Mouse (Mus musculus) c-Kit-positive CD71-negative TER-119-negative erythroid progenitor cells, embryonic 14.5 days (primary cell): Measurements from ENCODE around the gene Tspan11.

ENCODE experiments used
- DNase-seq: peaks from one replicate; pipeline ENCODE4 v3.0.0-alpha.2; 2013; ENCODE audit warnings: low read depth

Tspan11 gene

DNA sequence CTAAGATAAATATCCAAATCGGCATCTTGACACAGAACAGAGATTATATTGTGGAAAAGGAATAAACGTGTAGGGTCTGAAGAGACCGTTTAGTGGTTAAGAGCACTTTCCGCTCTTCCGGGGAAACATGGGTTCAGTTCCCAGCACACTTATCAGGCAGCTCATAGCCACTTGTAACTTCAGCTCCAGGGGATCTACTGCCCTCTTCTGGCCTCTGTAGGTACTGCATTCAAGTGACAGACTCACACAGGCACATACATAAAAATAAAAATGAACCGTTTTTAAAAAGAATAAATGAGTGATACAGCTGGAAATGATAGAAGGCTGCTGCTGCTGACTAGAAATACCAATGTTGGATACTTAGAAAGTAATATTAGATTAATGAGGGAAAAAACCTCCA lies 7.9 kb upstream of the Tspan11 start:
- no peak for DNase-seq

DNA sequence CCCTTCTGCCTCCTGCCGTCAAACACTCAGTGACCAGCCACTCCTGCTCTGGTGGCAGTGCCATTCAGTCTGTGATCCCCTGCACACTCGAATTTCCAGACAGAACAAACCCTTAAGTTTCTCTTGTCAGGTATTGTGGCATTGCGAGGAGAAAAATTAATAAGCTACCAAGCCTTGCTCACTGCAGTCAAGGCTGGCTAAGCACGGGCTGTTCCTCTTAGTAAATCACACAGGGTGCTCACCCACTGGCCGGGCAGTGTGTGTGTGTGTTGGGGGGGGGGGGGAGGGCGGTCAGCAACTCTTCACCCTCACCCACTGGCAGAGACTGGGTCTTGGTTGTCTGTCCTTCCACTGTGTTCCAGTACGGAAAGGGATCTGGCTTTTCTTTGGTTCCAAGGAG lies 473 bp upstream of the Tspan11 start:
- DNase-seq = no peak

DNA sequence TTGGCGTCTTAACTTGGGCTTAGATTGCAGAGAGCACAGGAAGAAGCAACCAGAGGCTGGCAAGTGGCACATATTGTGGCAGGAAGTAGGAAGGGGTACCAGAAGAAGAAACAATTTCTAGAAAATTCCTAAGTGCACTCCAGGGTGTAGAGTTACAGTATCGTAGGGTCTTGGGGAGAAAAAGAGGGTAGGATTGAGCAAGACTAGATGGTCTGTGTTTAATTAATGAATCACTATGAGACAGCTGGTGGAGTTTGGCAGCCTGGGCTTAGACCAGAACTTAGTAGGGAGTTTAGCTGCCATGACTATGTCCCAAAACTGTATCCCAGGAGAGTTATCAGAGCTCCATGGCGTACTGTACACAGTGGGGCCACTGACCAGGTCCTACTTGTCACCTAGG lies 1.2 kb downstream of the Tspan11 start:
- DNase-seq = no peak

DNA sequence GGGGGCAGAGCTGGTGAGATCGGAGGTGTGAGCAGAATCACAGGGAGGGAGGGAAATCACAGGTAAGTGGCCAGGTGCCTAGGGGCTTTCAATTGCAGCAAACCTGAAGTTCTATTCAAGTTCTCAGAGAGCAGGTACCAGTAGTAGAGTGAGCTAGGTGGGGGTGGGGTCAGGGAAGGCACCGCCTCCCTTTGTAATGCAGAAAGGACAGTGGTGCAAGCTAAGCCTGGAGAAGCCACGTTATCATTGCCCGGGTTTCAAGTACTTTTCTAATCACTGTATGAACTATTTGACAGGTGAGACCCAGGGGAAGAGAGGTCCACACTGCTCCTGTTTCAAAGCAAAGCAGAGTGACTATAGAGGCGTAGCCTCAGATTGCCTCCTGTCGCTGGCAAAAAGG lies 6.2 kb downstream of the Tspan11 start:
- DNase-seq = no peak

DNA sequence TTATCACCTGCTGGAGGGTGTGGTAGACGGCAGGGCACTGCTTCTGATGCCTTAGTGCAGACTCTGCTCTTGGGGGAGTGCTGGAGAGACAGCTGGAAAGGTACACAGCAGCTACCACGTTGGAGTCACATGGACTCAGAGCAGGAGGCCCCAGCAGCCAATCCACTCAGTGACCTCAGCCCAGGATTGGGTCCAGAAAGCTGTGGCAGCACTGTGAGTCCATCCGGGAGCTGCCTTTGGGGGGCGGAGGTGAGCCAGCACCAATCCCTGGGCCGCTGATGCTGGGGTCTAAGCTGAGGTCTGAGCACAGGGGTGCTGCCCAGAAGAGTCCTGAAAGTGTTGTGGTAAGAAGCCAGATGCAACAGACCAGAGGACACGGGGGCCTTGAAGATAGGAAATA lies 7.6 kb downstream of the Tspan11 start:
- no peak for DNase-seq

DNA sequence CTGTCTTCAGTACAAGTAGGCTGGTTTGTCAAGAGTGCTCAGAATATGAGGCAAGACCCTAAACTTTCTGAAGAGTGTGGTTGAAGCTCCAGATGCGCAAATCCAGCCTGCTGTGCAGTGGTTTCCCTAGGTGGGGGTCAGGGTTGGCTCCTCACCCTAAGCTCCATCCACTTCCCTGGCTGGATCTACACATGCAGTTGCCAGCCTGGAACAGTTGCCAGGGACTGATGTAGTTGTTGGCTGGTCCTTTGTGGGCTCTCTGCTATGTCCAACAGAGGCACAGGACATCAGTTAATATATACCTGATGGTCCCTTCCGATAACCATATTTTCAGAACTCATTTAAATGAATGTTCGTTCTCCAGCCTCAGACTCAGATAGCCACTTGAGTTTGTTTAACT lies 9.0 kb downstream of the Tspan11 start:
- no peak for DNase-seq

DNA sequence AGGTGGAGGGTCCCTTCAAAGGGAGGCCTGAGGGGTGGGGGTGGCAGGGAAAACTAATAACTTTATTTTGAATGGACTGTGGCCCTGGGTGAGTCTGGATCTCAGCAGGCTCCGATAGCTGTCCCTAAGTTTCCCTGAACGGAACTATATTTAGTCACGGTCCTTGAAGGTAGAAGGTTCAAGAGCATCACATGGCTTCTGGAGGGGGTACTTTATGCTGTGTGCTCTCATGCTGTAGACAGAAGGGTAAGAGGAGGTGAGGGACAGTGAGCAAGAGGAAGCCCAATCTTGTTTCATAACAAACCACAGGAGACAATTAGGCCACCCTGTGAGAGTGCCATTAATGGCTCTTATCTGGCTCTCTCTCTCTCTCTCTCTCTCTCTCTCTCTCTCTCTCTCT lies 10.0 kb downstream of the Tspan11 start:
- no peak for DNase-seq

DNA sequence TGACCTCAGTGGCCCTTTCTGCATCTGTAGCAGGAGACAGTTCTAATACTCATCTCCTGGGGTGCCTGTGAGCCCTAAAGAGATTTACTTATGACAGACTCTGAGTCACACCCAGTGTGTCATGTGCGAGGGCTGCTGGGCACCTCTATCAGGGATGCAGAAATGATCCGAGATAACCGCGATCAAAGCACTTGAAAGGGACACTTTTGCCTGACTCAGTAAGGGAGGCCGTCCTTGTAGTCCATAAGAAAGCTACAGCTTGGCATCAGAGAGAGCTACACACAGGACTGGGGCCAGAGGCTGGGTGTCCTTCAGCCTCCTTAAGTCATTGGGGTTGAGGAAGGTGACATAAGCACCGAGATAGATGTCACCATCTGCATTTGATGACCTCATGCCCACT lies 12.7 kb downstream of the Tspan11 start:
- DNase-seq = no peak

DNA sequence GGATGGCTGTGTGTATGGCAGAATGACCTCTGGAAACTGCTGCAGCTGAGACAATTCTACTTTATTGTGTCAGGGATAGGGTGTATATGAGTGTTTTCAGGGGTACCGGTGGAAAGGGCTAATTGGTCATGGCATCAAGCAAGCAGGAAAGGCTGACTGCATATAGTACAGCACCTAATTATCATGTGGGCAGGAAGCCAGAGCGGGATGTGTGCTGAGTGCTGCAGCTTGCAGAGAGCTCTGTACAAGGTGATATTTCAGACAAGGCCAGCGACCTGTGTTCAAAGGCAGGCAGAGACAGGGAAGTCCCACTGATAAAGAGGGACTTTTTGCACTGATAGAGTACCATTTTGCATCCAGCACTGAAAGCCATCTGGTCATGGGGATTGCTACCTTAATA lies 13.9 kb downstream of the Tspan11 start:
- no peak for DNase-seq

DNA sequence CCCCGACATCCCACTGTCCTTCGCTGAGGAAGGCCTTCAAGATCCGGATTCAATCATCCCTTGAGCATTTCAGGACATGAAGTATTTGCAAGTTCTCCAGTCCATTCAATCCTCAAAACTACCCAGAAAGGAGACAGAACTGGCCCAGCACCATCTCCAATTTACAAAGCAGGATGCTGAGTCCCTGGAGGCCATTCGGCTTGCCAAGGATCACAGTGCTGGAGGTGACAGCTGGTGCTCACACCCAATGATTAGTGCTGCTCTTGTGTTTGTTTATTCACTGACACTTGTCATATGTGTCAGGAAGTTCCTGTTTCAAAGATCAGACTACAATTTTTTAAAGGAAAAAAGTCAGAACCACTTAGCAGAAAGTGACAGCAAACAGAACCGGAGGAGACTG lies 14.3 kb downstream of the Tspan11 start:
- DNase-seq = no peak

DNA sequence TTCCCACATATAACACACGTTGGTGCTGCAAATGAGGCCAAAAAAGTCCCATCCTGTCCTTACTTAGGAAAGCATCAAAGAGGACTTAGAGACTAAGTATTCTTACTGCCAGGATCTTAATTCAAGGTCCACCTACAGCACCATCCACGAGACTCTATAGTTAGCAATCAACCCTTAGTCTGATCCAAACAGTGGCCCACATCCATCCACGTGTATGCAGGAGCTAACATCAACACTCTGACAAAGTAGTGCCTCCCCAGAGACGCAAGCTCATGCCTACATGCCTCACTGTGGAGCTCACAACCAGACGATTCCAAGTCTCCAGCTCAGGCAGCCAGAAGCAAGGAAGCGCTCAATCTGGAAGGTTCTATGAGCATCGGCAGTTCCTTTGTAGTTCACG lies 15.2 kb downstream of the Tspan11 start:
- DNase-seq = no peak

DNA sequence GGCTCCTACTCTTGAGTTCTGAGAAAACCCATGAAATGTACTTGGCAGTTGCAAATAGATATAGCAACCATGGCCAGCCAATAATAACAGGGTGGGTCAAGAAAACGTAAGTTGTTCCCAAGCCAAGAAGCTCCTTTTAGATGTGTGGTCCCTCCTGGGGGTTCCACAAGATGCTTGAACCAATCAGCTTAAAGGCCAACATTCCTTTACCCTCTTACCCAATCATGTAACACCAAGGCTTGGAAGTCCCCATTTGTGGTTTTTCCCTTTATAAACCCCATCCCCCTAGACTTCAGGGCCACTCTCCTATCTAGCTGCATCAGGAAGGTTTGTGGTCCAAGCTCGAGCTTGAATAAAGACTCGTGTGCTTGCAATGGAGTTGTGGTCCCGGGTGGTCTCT lies 23.2 kb downstream of the Tspan11 start:
- no peak for DNase-seq

DNA sequence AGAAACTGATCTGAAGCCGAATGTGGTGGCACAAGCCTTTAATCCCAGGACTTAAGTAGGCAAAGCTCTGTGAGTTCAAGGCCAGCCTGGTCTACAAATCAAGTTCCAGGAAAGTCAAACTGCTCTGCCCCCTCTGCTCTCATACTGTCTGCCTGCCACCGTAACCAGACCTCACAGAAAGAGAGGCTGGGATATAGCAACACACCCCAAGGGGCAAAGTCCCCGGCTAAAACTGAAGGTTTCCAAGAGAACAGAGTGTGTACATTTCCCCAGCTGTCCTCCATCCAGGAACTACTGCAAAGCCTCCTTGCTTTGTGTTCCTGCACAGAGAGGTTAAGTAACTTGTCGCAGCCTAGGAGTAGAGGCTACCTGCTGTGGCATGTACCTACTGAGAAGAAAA lies 24.3 kb downstream of the Tspan11 start:
- DNase-seq = no peak

DNA sequence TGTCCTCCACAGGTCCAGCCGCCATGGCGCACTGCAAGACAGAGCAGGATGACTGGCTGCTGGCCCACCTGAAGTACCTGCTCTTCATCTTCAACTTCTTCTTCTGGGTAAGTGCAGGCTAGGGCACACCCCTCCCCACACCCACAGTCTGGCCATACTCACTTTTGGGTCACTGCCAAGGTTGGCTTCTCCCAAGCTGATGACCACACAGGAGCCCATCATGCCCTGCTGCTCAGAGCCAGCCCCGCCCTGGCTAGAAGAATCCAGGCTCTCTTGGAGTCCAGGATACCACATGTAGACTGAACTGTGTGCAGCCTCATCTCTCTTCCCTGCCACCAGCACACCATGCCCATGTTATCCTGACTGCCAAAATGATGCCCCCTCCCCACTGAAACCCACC lies 25.5 kb downstream of the Tspan11 start:
- no peak for DNase-seq

DNA sequence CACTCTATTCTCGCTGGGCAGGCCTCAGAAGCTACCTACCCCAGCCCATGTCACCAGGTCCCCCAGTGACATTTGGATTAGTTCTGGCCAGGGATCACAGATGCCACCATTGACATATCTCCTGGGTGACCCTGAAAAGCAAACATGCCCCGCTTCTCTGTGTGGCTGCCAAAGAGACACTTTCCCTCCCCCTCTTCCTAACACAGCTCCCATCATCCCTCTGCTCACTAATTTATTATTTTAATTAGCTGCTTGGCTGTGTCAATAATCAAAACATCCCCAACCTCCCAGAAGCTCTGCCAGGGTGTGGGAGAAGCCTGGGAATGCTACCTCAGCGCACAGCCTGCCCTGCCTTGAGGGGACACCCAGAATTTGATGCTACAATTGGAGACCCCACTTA lies 29.6 kb downstream of the Tspan11 start:
- DNase-seq = no peak

DNA sequence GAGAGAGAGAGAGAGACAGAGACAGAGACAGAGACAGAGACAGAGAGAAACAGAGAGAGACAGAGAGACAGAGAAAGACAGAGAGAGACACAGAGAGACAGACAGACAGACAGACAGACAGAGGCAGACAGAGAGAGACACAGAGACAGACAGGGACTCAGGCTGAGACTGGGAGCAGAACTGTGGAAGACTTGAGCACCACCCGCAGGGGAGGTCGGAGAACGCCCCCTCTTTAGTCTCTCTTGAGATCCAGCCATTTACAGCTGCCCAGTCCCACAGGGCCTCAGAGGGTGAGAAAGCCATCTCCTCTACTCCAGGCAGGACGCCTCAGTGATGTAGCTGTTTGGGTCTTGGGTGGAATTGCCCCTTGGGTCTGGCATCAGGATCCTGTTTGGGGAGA lies 30.3 kb downstream of the Tspan11 start:
- DNase-seq = no peak

DNA sequence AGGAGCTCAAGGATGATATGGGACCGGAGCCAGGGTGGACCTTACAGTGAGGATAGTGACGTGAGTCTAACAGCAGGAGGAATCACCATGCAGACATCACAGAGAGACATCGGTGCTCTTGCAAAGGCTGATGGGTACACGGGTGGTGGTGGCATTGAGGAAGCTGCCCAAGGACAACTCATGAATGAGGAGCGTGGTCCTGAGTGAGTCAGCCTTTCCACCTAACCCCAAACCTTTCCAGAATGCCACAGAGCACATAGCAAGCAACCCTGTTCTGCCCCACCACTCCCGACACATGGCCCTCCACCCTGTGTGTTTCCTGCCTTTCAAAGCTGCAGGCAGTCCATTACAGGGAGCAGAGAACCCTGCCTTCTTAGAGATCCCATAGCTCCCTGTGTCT lies 32.1 kb downstream of the Tspan11 start:
- DNase-seq = no peak

DNA sequence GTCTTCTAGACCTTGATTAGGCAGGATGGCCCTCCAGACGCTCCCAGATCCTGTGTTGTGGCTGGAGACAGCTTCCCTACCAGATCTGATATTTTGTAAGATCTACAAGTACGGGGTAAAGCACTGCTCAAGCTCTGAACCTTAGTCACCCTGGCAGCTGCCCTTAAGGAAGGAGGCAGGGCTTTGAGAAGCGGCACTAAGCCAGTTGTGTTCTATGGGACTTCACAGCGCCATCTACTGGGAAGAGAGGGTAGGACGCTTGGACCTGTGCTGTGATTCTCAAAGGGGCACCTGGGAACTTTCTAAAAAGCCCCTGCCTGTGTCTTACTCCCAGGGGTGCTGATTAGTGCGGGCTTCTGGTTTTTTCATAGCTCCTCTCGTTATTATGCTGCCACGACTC lies 33.3 kb downstream of the Tspan11 start:
- DNase-seq = peak; percentile 66

DNA sequence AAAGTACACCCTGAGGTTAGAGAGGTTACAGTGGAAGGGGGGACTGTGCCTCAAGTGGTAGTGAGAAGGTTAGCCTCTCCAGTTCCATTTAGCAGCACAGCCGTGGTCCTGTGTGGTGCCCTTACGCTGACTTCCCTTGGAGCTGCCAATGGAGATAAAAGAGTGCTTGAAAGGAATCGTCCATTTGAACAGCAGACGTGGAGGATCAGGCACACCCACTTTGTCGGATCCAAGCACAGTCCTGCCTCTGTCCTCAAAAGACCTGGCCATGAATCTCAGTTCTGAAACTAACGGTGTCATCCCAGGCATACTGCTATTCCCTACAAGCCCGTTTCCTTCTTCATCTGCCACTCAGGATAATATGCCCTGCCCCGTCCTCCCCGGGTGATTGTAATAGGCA lies 34.6 kb downstream of the Tspan11 start:
- no peak for DNase-seq

DNA sequence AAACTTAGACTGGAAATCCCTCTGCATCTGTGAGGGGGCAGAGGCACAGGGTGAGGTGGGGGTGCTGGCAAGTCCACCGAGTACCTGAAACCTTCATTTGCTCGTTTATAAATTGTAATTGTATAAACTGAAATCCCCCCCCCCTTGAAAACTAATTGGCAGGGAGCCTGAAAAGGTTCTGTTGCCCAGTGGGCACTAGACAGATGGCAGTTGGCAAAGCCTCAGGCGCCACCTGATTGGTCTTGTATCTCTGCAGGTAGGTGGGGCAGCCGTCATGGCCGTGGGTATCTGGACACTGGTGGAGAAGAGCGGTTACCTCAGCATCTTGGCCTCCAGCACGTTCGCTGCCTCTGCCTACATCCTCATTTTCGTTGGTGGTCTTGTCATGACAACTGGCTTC lies 35.9 kb downstream of the Tspan11 start:
- DNase-seq = no peak

DNA sequence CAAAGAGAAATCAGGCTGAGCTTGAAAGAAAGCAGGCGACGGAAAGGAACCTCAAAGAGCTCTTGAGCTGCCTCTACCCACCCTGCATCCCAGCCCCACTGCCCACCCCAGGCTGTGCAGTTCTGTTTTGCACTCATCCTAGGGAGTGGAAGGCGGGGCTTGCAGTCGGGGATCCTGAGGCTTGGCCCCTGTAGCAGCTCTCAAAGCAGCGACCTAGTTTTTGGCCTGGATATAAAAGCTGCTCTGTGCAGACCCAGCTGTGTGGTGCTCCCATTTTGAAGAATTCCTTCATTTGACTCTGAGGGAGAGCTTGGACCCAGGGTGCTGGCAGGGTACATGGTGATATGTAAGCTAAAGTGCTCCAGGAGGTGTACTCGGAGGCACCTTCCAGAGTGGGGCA lies 37.4 kb downstream of the Tspan11 start:
- no peak for DNase-seq

DNA sequence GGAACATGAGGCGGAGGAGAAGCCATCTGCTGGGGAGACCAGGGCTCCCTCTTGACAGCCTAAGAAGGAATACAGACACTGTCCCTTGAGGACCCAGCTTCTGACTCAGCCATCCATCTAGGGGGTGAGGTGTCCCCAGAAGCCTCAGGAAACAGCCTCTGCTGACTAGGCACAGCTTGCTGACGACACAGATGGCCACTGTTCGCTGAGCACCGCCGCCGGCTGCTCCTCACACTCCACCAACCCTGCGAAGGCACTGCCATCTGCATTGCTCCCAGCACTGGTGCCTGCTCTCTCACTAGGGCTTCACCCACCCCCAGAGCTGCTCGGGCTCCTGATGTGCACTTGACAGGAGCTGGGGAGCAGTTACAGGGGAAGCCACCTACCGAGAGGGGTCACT lies 38.5 kb downstream of the Tspan11 start:
- DNase-seq = no peak

DNA sequence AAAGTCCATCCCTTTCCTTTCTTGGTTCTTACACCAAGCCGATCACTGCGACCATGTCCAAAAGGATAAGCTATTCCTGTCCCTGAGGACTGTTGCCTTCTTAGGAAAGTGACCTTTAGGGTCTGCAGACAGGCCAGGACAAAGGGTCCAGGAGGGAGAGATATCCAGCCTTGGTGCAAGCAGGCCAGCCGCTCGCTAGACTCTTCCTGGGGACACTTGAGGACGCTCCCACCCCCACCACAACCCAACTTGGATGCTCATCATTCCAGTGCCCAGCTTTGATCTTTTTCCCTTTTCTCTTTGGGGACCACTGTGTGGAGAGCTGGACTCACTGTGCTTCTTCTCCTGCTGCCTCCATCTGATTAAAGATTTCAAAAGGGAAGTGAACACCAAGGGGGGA lies 41.3 kb downstream of the Tspan11 start:
- DNase-seq = no peak

DNA sequence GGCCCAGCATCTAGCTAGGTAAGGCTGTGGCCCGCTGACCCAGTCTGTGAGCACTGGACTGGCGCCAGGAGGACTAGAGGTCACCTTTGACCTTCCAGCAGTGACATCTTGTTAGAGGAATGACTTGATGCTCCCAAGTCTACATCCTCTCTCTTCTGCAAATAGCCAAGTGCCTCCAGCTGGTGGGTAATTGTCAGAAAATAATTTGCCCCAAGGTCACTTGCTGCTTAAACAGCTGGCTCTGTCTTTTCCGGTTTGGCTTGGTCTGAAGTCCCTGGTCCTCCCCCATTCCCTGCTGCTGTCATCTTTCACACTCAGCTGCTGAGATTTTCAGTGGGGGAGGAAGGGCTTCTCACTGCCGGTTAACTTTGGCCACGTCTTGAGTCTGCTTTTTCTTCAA lies 45.3 kb downstream of the Tspan11 start:
- no peak for DNase-seq

DNA sequence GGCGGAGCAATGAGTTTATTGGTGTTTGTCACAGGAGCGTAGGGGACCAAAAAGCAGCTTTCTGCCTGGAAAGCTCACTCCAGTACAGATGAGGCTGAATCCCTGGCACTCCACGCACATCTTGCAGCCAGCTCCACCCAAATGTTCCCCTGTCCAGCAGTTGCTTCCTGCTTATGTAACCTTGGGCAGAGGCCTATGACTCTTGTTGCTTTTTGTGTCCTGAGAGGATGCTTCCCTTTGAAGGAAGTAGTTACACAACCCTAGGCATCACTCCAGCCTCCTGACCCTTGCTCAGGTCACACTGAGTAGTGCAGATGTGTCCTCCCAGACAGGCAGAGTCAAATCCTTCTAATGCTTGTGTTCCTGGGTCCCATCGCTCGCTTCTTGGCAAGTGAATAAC lies 46.5 kb downstream of the Tspan11 start:
- no peak for DNase-seq

DNA sequence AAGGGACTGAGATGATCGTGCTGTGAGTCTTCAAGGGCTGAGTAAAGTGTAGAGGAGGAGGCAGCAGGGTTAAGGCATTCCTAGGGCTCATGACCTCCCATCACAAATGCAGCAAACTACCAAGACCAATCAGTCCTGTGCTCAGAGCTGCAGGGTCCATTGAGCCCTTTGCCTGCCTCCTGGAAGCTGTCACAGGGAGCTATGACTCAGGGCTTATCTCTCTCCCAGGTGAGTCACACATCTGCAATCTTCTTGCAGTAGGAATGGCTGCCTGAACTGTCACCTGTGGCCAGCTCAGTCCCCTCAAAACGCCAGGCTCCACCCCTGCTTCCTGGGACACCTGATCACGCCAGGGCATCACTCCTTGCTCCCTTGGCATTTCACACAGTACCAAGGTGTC lies 47.7 kb downstream of the Tspan11 start:
- no peak for DNase-seq
